Mouse (Mus musculus) liver, embryonic 14.5 days (tissue): ENCODE data around the gene Entpd7.

ENCODE experiments used
- CTCF ChIP-seq: IDR thresholded peaks from 2 replicates; pipeline ENCODE4 v1.5.1; 2016; ENCODE audit warnings: antibody characterized with exemption, low read depth, control low read depth
- EP300 ChIP-seq: IDR thresholded peaks from 2 replicates; pipeline ENCODE4 v1.6.1; 2016; ENCODE audit warnings: antibody characterized with exemption, low read depth

GRCm38 (mm10) chr19:43648343-43648742 lies 41.1 kb upstream of the Entpd7 start:
- TF ChIP-seq CTCF: no peak
- TF ChIP-seq EP300: no peak
